Mouse (Mus musculus): ENCODE measurements around the gene Art3.
A peak's percentile ranks its signal among the peaks of the same experiment; 100 is the strongest.

Art3 gene

GRCm38 (mm10) chr5:92331635-92332338 is at the start of gene Art3:
Gene Art3 (plus strand): TSS chr5:92331827.
- DNase-seq: no peak

- peak in 1 of 2 experiments; percentile 12 for DNase-seq
Measured at GRCm38 (mm10) chr5:92282571-92282970, 49.1 kb upstream of the Art3 start.

- no peak for DNase-seq
Measured at GRCm38 (mm10) chr5:92283107-92283506, 48.5 kb upstream of the Art3 start.

- no peak for DNase-seq
Measured at GRCm38 (mm10) chr5:92287840-92288239, 43.8 kb upstream of the Art3 start.

- DNase-seq: no peak
Measured at GRCm38 (mm10) chr5:92291652-92292414, 39.8 kb upstream of the Art3 start.

- DNase-seq: no peak
Measured at GRCm38 (mm10) chr5:92294525-92294924, 37.1 kb upstream of the Art3 start.

- DNase-seq: no peak
Measured at GRCm38 (mm10) chr5:92302149-92302840, 29.3 kb upstream of the Art3 start.

- DNase-seq: no peak
Measured at GRCm38 (mm10) chr5:92304291-92304690, 27.3 kb upstream of the Art3 start.

- DNase-seq: peak; percentile 94 to 98
Measured at GRCm38 (mm10) chr5:92309681-92310511, 21.7 kb upstream of the Art3 start, which contains the start of gene Sdad1. Gene Sdad1 (minus strand): TSS chr5:92310479.

GRCm38 (mm10) chr5:92312046-92312715 is 19.4 kb upstream of the Art3 start:
- peak; percentile 86 to 94 for DNase-seq

GRCm38 (mm10) chr5:92313776-92314175 is 17.9 kb upstream of the Art3 start:
- no peak for DNase-seq

- no peak for DNase-seq
Measured at GRCm38 (mm10) chr5:92318119-92318518, 13.5 kb upstream of the Art3 start.

GRCm38 (mm10) chr5:92318596-92318995 is 13.0 kb upstream of the Art3 start:
- no peak for DNase-seq

- DNase-seq: no peak
Measured at GRCm38 (mm10) chr5:92321631-92322400, 9.8 kb upstream of the Art3 start.

GRCm38 (mm10) chr5:92322612-92323011 is 9.0 kb upstream of the Art3 start:
- DNase-seq: no peak

GRCm38 (mm10) chr5:92323264-92323663 is 8.4 kb upstream of the Art3 start:
- DNase-seq: no peak

GRCm38 (mm10) chr5:92327367-92327766 is 4.3 kb upstream of the Art3 start:
- no peak for DNase-seq

GRCm38 (mm10) chr5:92327929-92328328 is 3.7 kb upstream of the Art3 start, which contains the start of gene Cxcl9:
Gene Cxcl9 (minus strand): TSS chr5:92328079.
- DNase-seq: no peak

- DNase-seq: no peak
Measured at GRCm38 (mm10) chr5:92331122-92331521, 505 bp upstream of the Art3 start.

- DNase-seq: no peak
Measured at GRCm38 (mm10) chr5:92332359-92332840, 773 bp downstream of the Art3 start.

- DNase-seq: no peak
Measured at GRCm38 (mm10) chr5:92336743-92337142, 5.1 kb downstream of the Art3 start.

Measured in cerebellum, postnatal 36 days (tissue).